Comparison of ENCODE assay signal across 20 mouse cellular contexts in the genomic region with DNA sequence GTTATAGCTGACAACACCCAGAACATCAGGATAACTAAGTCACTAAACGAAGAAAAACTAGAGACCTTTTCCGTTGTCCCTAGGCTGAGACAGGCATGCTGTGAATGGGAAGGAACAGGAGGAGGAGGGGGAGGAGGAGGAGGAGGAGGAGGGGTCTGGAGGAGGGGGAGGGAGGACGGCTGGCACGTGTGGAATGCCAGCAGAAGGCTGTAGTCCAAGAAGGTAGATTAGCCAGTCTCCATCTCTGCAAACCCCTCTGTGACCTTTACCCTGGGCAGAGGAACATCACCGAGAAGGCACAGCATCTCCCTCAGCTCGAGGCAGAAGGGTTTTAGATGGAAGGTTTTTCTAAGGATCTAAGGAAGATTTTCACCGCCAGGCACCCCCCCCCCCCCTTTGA. TPM values are rescaled to one million over a fixed set of nuclear protein-coding genes. Genes with fewer than 3 reads are reported as not detected.
DNase-seq lines count a peak whose midpoint lies in the region; ATAC-seq and TF ChIP-seq lines count a peak whose summit lies in the region.
"Had no signal": no experiment of that assay in that cellular context is flagged by ENCODE, and none has a peak within 500 bp of the region (broad histone marks: within the 10 kb centered on the region; RNA-seq: fewer than 3 reads in every experiment).

No protein-coding gene starts in this region.

- H3K36me3 ChIP-seq in forebrain, embryonic 11.5 days (ENCODE audit: control insufficient read depth, insufficient read depth, low read length), result no peaks in the 10 kb centered on the region
- H3K36me3 ChIP-seq in forebrain, postnatal 0 days (ENCODE audit: insufficient read depth), result no peaks in the 10 kb centered on the region
- no peaks in the 10 kb centered on the region for H3K36me3 ChIP-seq in liver, embryonic 11.5 days (ENCODE audit: control insufficient read depth, insufficient read depth, low read length)
- H3K36me3 ChIP-seq in liver, postnatal 0 days (replicated peaks; ENCODE audit: insufficient read depth, low read length), result no peaks in the 10 kb centered on the region
- no peaks in the 10 kb centered on the region for H3K36me3 ChIP-seq in midbrain, embryonic 13.5 days
- H3K36me3 ChIP-seq: limb, embryonic 15.5 days had no signal

- H3K4me3 ChIP-seq in forebrain, embryonic 11.5 days (ENCODE audit: low read depth, low read length), result no peak overlapping the region
- no peak overlapping the region for H3K4me3 ChIP-seq in forebrain, postnatal 0 days (ENCODE audit: low read depth, low read length)
- H3K4me3 ChIP-seq in liver, embryonic 11.5 days (ENCODE audit: low read depth, low read length), result no peak overlapping the region
- no peak overlapping the region for H3K4me3 ChIP-seq in liver, postnatal 0 days (ENCODE audit: low read depth, low read length)
- no peak overlapping the region for H3K4me3 ChIP-seq in midbrain, embryonic 13.5 days (replicated peaks)
- H3K4me3 ChIP-seq: erythroblast, embryonic 14.5 days; limb, embryonic 15.5 days; myocyte had no signal

- 12% methylated on average over 7 of the region's 7 CpGs for WGBS in forebrain, embryonic 11.5 days
- 15% methylated on average over 7 of the region's 7 CpGs for WGBS in forebrain, postnatal 0 days
- WGBS in liver, embryonic 11.5 days, result 17% methylated on average over 7 of the region's 7 CpGs
- WGBS in liver, postnatal 0 days (ENCODE audit: insufficient replicate concordance), result 22% methylated on average over 7 of the region's 7 CpGs
- 10% methylated on average over 7 of the region's 7 CpGs for WGBS in midbrain, embryonic 13.5 days

- TF ChIP-seq EP300 in liver, postnatal 0 days (IDR thresholded peaks at IDR 0.05; ENCODE audit: low read depth), result no peak

- no peak overlapping the region for H3K27ac ChIP-seq in forebrain, embryonic 11.5 days (ENCODE audit: low read depth, low read length)
- no peak overlapping the region for H3K27ac ChIP-seq in forebrain, postnatal 0 days (ENCODE audit: low read depth, low read length)
- peak overlapping the region; percentile 33; the same call in 1 of the 2 replicates for H3K27ac ChIP-seq in liver, embryonic 11.5 days (ENCODE audit: low read depth, low read length)
- peak overlapping the region; percentile 57 for H3K27ac ChIP-seq in liver, postnatal 0 days (ENCODE audit: low read depth)
- no peak overlapping the region for H3K27ac ChIP-seq in midbrain, embryonic 13.5 days
- H3K27ac ChIP-seq: limb, embryonic 15.5 days; macrophage had no signal

- H3K9ac ChIP-seq in forebrain, embryonic 11.5 days (ENCODE audit: low read length), result no peak overlapping the region
- no peak overlapping the region for H3K9ac ChIP-seq in forebrain, postnatal 0 days
- H3K9ac ChIP-seq in liver, embryonic 11.5 days (ENCODE audit: low read depth, low read length), result no peak overlapping the region
- no peak overlapping the region for H3K9ac ChIP-seq in liver, postnatal 0 days (replicated peaks)
- H3K9ac ChIP-seq in midbrain, embryonic 13.5 days (replicated peaks), result no peak overlapping the region
- H3K9ac ChIP-seq: limb, embryonic 15.5 days had no signal

- DNase-seq in forebrain, embryonic 11.5 days (ENCODE audit: low spot score), result peak; percentile 53
- no peak for DNase-seq in forebrain, postnatal 0 days
- DNase-seq in liver, embryonic 11.5 days (ENCODE audit: low spot score), result no peak
- no peak for DNase-seq in liver
- peak; percentile 17 for DNase-seq in embryo, embryonic 11 days
- DNase-seq in liver, postnatal 0 days, result no peak
- DNase-seq: adrenal gland, postnatal 10 days; cerebellum, adult 9-11 months; heart, postnatal 36 days; kidney, adult 9 months; midbrain, embryonic 14.5 days; right cerebral cortex, postnatal 4 days; thymus, adult 18-20 months had no signal

- no peak overlapping the region for H3K4me2 ChIP-seq in forebrain, embryonic 11.5 days (ENCODE audit: low read depth, low read length, severe bottlenecking)
- no peak overlapping the region for H3K4me2 ChIP-seq in forebrain, postnatal 0 days (ENCODE audit: low read depth)
- no peak overlapping the region for H3K4me2 ChIP-seq in liver, embryonic 11.5 days
- no peak overlapping the region for H3K4me2 ChIP-seq in liver, postnatal 0 days (ENCODE audit: low read depth, low read length)
- H3K4me2 ChIP-seq in midbrain, embryonic 13.5 days (replicated peaks), result no peak overlapping the region
- H3K4me2 ChIP-seq: limb, embryonic 15.5 days had no signal

- TF ChIP-seq CTCF in forebrain, postnatal 0 days (IDR thresholded peaks at IDR 0.05; ENCODE audit: low read depth), result no peak
- TF ChIP-seq CTCF in liver, postnatal 0 days (IDR thresholded peaks at IDR 0.05; ENCODE audit: low read depth), result no peak

- no peaks in the 10 kb centered on the region for H3K9me3 ChIP-seq in forebrain, embryonic 11.5 days (ENCODE audit: control insufficient read depth, low read length)
- no peaks in the 10 kb centered on the region for H3K9me3 ChIP-seq in forebrain, postnatal 0 days (ENCODE audit: low read length)
- H3K9me3 ChIP-seq in liver, embryonic 11.5 days (ENCODE audit: control insufficient read depth, low read length), result no peaks in the 10 kb centered on the region
- H3K9me3 ChIP-seq in liver, postnatal 0 days (ENCODE audit: low read length), result no peaks in the 10 kb centered on the region
- no peaks in the 10 kb centered on the region for H3K9me3 ChIP-seq in midbrain, embryonic 13.5 days
- H3K9me3 ChIP-seq: limb, embryonic 15.5 days had no signal

- H3K27me3 ChIP-seq in forebrain, embryonic 11.5 days (ENCODE audit: control insufficient read depth, insufficient read depth, low read length), result no peaks in the 10 kb centered on the region
- no peaks in the 10 kb centered on the region for H3K27me3 ChIP-seq in forebrain, postnatal 0 days (ENCODE audit: insufficient read depth, low read length)
- no peaks in the 10 kb centered on the region for H3K27me3 ChIP-seq in liver, embryonic 11.5 days (replicated peaks; ENCODE audit: control insufficient read depth, insufficient read depth, low read length)
- H3K27me3 ChIP-seq in liver, postnatal 0 days (ENCODE audit: insufficient read depth, low read length), result no peaks in the 10 kb centered on the region
- no peaks in the 10 kb centered on the region for H3K27me3 ChIP-seq in midbrain, embryonic 13.5 days
- H3K27me3 ChIP-seq: CH12.LX; limb, embryonic 15.5 days had no signal

- no peak for ATAC-seq in forebrain, embryonic 11.5 days (replicated peaks; ENCODE audit: low FRiP score)
- no peak for ATAC-seq in forebrain, postnatal 0 days
- ATAC-seq in liver, embryonic 11.5 days (replicated peaks; ENCODE audit: low FRiP score), result no peak
- ATAC-seq in liver, postnatal 0 days, result no peak
- ATAC-seq in midbrain, embryonic 13.5 days, result no peak
- ATAC-seq in megakaryocyte progenitor cell, adult 5-6 weeks (replicated peaks; ENCODE audit: poor library complexity), result no peak

- H3K4me1 ChIP-seq in forebrain, embryonic 11.5 days (replicated peaks; ENCODE audit: control insufficient read depth, insufficient read depth, low read length), result no peaks in the 10 kb centered on the region
- no peaks in the 10 kb centered on the region for H3K4me1 ChIP-seq in forebrain, postnatal 0 days (ENCODE audit: insufficient read depth)
- H3K4me1 ChIP-seq in liver, embryonic 11.5 days (replicated peaks; ENCODE audit: control insufficient read depth, insufficient read depth, low read length), result no peaks in the 10 kb centered on the region; the same call in 1 of the 2 replicates
- peaks cover 4% of the 10 kb centered on the region for H3K4me1 ChIP-seq in liver, postnatal 0 days (ENCODE audit: insufficient read depth)
- no peaks in the 10 kb centered on the region for H3K4me1 ChIP-seq in midbrain, embryonic 13.5 days (replicated peaks)

RNA-seq across cellular contexts. Expression of a gene that starts 17.1 kb away (rescaled TPM):
- 11.3 and 11.9 TPM in 2 replicates for polyA plus RNA-seq in forebrain, embryonic 11.5 days (2014; fragmentation: Nextera tagmentation; extraction: Ambion mirVana)
- total RNA-seq in forebrain, postnatal 0 days (2014; rRNA removed), result 17.2 and 18.3 TPM in 2 replicates
- 3.9 and 5.7 TPM in 2 replicates for polyA plus RNA-seq in forebrain, postnatal 0 days (2015; fragmentation: Nextera tagmentation; extraction: Ambion mirVana)
- polyA plus RNA-seq in liver, embryonic 11.5 days (2014; fragmentation: Nextera tagmentation; extraction: Ambion mirVana), result 12.1 and 12.3 TPM in 2 replicates
- polyA plus RNA-seq in liver, postnatal 0 days (2015; fragmentation: Nextera tagmentation; extraction: Ambion mirVana), result 12.0 and 14.9 TPM in 2 replicates
- polyA plus RNA-seq in midbrain, embryonic 13.5 days (2015; fragmentation: Nextera tagmentation; extraction: Ambion mirVana), result 7.1 and 10.0 TPM in 2 replicates
- 37.6 and 40.6 TPM in 2 replicates for total RNA-seq in megakaryocyte progenitor cell, adult 5-6 weeks (2015)
- total RNA-seq in megakaryocyte progenitor cell, adult 5-6 weeks (2017), result 14.2 and 15.0 TPM in 2 replicates

Comparison
In these comparisons a context has a peak if more than half of its experiments do, and no peak if none do; other contexts are left out.
1. DNase-seq: peak in forebrain, embryonic 11.5 days (single experiment) and embryo, embryonic 11 days (single experiment); none in forebrain, postnatal 0 days (single experiment), liver, embryonic 11.5 days (single experiment), liver (single experiment) and liver, postnatal 0 days (single experiment).
2. H3K27ac ChIP-seq: peak in liver, embryonic 11.5 days (single experiment) and liver, postnatal 0 days (single experiment); none in forebrain, embryonic 11.5 days (single experiment), forebrain, postnatal 0 days (single experiment) and midbrain, embryonic 13.5 days (single experiment).